16 mouse cellular contexts compared by ENCODE assay signal in the genomic region with DNA sequence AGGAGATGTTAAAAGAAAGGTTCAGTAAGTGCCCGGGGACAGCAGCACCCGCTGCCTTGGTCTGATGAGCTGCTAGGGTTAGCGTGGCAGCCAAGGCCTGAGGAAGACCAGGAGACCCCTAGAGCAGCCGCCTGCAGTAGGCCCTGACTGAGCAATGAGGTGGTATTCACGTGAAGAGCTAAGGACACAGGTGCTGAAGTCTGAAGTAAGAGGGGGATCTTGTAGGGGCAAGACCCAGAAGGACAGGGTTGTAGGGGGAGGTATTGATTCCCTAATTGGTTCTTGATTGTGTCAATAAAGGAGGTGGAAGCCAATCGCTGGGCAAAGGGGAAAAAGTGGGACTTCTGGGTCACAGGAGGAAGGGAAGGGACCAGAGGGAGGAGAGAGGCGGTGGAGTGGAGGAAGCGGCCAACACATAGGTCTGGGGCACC.
"Had no signal": no experiment of that assay in that cellular context is flagged by ENCODE, and none has a peak within 500 bp of the region (broad histone marks: within the 10 kb centered on the region; RNA-seq: fewer than 3 reads in every experiment).

No protein-coding gene starts in this region.

- H3K9ac ChIP-seq: limb, embryonic 13.5 days; liver, embryonic 14.5 days; midbrain, embryonic 12.5 days; neural tube, embryonic 13.5 days had no signal

- DNase-seq: kidney, adult 11 months; kidney, adult 9 months; kidney, postnatal 36 days; layer of hippocampus, adult 9-11 months; layer of hippocampus, postnatal 36 days; left cerebral cortex, postnatal 4 days; lung, adult 18-20 months; retina, postnatal 1 day; right cerebral cortex, postnatal 4 days; spleen, adult 18-20 months had no signal

- H3K4me3 ChIP-seq: limb, embryonic 13.5 days; midbrain, embryonic 12.5 days; neural tube, embryonic 13.5 days had no signal

- H3K4me1 ChIP-seq: midbrain, embryonic 12.5 days had no signal

- H3K27ac ChIP-seq: kidney, postnatal 0 days; limb, embryonic 13.5 days; liver, embryonic 14.5 days; midbrain, embryonic 12.5 days; neural tube, embryonic 13.5 days had no signal

- H3K4me2 ChIP-seq: limb, embryonic 13.5 days; midbrain, embryonic 12.5 days; neural tube, embryonic 13.5 days had no signal

- ATAC-seq: midbrain, embryonic 16.5 days had no signal

- H3K9me3 ChIP-seq: limb, embryonic 13.5 days; midbrain, embryonic 12.5 days; neural tube, embryonic 13.5 days had no signal

- H3K36me3 ChIP-seq: limb, embryonic 13.5 days; midbrain, embryonic 12.5 days; neural tube, embryonic 13.5 days had no signal
